Mouse (Mus musculus) CH12.LX (cell line): ENCODE measurements around the gene Mcf2l. TPM values are rescaled to one million over a fixed set of nuclear protein-coding genes. Genes with fewer than 3 reads are reported as not detected.

Source experiments
- DNase-seq: peaks from one replicate; pipeline ENCODE4 v3.0.0-alpha.2; 2013; ENCODE audit errors: extremely low read depth
- H3K27ac ChIP-seq: 2 replicates; pipeline ENCODE4 v1.5.1; 2012; ENCODE audit warnings: low read depth, mild to moderate bottlenecking, control low read depth, moderate library complexity; ENCODE audit not compliant: insufficient read depth
- H3K27me3 ChIP-seq: replicated peaks from 2 replicates; pipeline ENCODE3; 2012; ENCODE audit warnings: inconsistent platforms
- H3K36me3 ChIP-seq, 2 experiments: replicated peaks in 1 of 2; 2 replicates each; pipeline versions ENCODE3 to v1.6.1; 2012; ENCODE audit warnings: inconsistent platforms in 1 of 2, low read length in 1 of 2, mild to moderate bottlenecking in 1 of 2, mixed read lengths in 1 of 2, moderate library complexity in 1 of 2; ENCODE audit not compliant: control insufficient read depth in 1 of 2, insufficient read depth in 1 of 2
- H3K4me1 ChIP-seq, 2 experiments: 2 replicates each; pipeline ENCODE4 v1.6.1; 2012; ENCODE audit warnings: inconsistent platforms in 1 of 2, moderate library complexity in 1 of 2; ENCODE audit not compliant: insufficient read depth in 2 of 2, control insufficient read depth in 1 of 2
- H3K4me2 ChIP-seq: 2 replicates; pipeline ENCODE4 v1.6.1; 2012; ENCODE audit warnings: low read depth, mild to moderate bottlenecking, control low read depth; ENCODE audit not compliant: poor library complexity, insufficient read depth, severe bottlenecking
- H3K4me3 ChIP-seq, 3 experiments: fragments of 150-350 bp in 1 of 3; sonication (generic) in 1 of 3; replicated peaks in 1 of 3; 2 replicates each; pipeline versions ENCODE3 to v1.5.1; 2011 to 2012; ENCODE audit warnings: low read depth in 2 of 3, low read length in 2 of 3, mild to moderate bottlenecking in 2 of 3, moderate library complexity in 2 of 3, control low read depth in 1 of 3, improper control_type of control experiment in 1 of 3, inconsistent platforms in 1 of 3, mixed read lengths in 1 of 3; ENCODE audit not compliant: poor library complexity in 1 of 3
- H3K79me2 ChIP-seq: replicated peaks from 2 replicates; pipeline ENCODE4 v1.6.1; 2012; ENCODE audit warnings: mild to moderate bottlenecking, moderate library complexity; ENCODE audit not compliant: control insufficient read depth, poor library complexity, insufficient read depth, severe bottlenecking; ENCODE audit errors: extremely low read depth
- H3K9ac ChIP-seq: 2 replicates; pipeline ENCODE4 v1.6.1; 2012; ENCODE audit warnings: low read depth, mild to moderate bottlenecking, control low read depth, moderate library complexity; ENCODE audit not compliant: insufficient read depth
- H3K9me3 ChIP-seq: replicated peaks from 2 replicates; pipeline ENCODE3; 2012; ENCODE audit warnings: low read length, inconsistent platforms, mixed read lengths
- BHLHE40 ChIP-seq: IDR thresholded peaks from 2 replicates; pipeline ENCODE4 v1.6.1; 2011; ENCODE audit warnings: mild to moderate bottlenecking, low read depth, low read length, improper control_type of control experiment
- CHD1 ChIP-seq: IDR thresholded peaks from 2 replicates; pipeline ENCODE4 v1.6.1; 2012; ENCODE audit warnings: low read depth, low read length, improper control_type of control experiment, inconsistent platforms
- CHD2 ChIP-seq: IDR thresholded peaks from 2 replicates; pipeline ENCODE4 v1.6.1; 2011; ENCODE audit warnings: low read length, improper control_type of control experiment
- CTCF ChIP-seq, 2 experiments: IDR thresholded peaks in 1 of 2; conservative IDR thresholded peaks in 1 of 2; 2 replicates each; pipeline ENCODE4 v1.5.1; 2011 to 2012; ENCODE audit warnings: low read depth in 2 of 2, low read length in 2 of 2, improper control_type of control experiment in 1 of 2, inconsistent platforms in 1 of 2, mild to moderate bottlenecking in 1 of 2, moderate library complexity in 1 of 2
- E2F4 ChIP-seq: IDR thresholded peaks from 2 replicates; pipeline ENCODE4 v1.6.1; 2011; ENCODE audit warnings: low read depth, low read length, improper control_type of control experiment; ENCODE audit not compliant: insufficient replicate concordance
- GABPA ChIP-seq: IDR thresholded peaks from 2 replicates; pipeline ENCODE4 v1.6.1; 2012; ENCODE audit warnings: low read depth, low read length, improper control_type of control experiment, inconsistent platforms; ENCODE audit not compliant: insufficient replicate concordance
- HCFC1 ChIP-seq: IDR thresholded peaks from 2 replicates; pipeline ENCODE4 v1.6.1; 2012; ENCODE audit warnings: low read depth, mild to moderate bottlenecking, inconsistent platforms, low read length, improper control_type of control experiment
- IRF4 ChIP-seq: IDR thresholded peaks from 2 replicates; pipeline ENCODE4 v1.6.1; 2014; ENCODE audit warnings: low read depth, mild to moderate bottlenecking, inconsistent platforms, low read length, improper control_type of control experiment
- JUND ChIP-seq: conservative IDR thresholded peaks from 2 replicates; pipeline ENCODE4 v1.6.1; 2011; ENCODE audit warnings: low read depth, low read length, improper control_type of control experiment
- KAT2A ChIP-seq: IDR thresholded peaks from 2 replicates; pipeline ENCODE4 v1.6.1; 2012; ENCODE audit warnings: low read length, improper control_type of control experiment, inconsistent platforms; ENCODE audit not compliant: insufficient replicate concordance
- MAX ChIP-seq: IDR thresholded peaks from 2 replicates; pipeline ENCODE4 v1.6.1; 2011; ENCODE audit warnings: low read length, improper control_type of control experiment
- MAZ ChIP-seq: IDR thresholded peaks from 2 replicates; pipeline ENCODE4 v1.6.1; 2012; ENCODE audit warnings: low read depth, mild to moderate bottlenecking, inconsistent platforms, low read length, improper control_type of control experiment, moderate library complexity
- MXI1 ChIP-seq: IDR thresholded peaks from 2 replicates; pipeline ENCODE4 v1.6.1; 2011; ENCODE audit warnings: mild to moderate bottlenecking, low read depth, low read length, improper control_type of control experiment
- POLR2AphosphoS2 ChIP-seq: IDR thresholded peaks from 2 replicates; pipeline ENCODE4 v1.6.1; 2011; ENCODE audit warnings: low read depth, low read length, improper control_type of control experiment
- RCOR1 ChIP-seq: conservative IDR thresholded peaks from 2 replicates; pipeline ENCODE4 v1.6.1; 2012; ENCODE audit warnings: low read depth, mild to moderate bottlenecking, inconsistent platforms, low read length, improper control_type of control experiment
- SMC3 ChIP-seq: IDR thresholded peaks from 2 replicates; pipeline ENCODE4 v1.6.1; 2011; ENCODE audit warnings: low read depth, low read length, improper control_type of control experiment
- TCF12 ChIP-seq: IDR thresholded peaks from 2 replicates; pipeline ENCODE4 v1.6.1; 2014; ENCODE audit warnings: low read depth, mild to moderate bottlenecking, inconsistent platforms, low read length, improper control_type of control experiment
- UBTF ChIP-seq: IDR thresholded peaks from 2 replicates; pipeline ENCODE4 v1.6.1; 2012; ENCODE audit warnings: low read depth, mild to moderate bottlenecking, inconsistent platforms, low read length, improper control_type of control experiment, moderate library complexity
- USF1 ChIP-seq: IDR thresholded peaks from 2 replicates; pipeline ENCODE4 v1.6.1; 2014; ENCODE audit warnings: low read depth, mild to moderate bottlenecking, inconsistent platforms, low read length, improper control_type of control experiment
- ZKSCAN1 ChIP-seq: IDR thresholded peaks from 2 replicates; pipeline ENCODE4 v1.6.1; 2012; ENCODE audit warnings: low read depth, inconsistent platforms, low read length, improper control_type of control experiment, borderline replicate concordance
- ZMIZ1 ChIP-seq: IDR thresholded peaks from 2 replicates; pipeline ENCODE4 v1.6.1; 2012; ENCODE audit warnings: low read depth, mild to moderate bottlenecking, inconsistent platforms, low read length, improper control_type of control experiment
- dilution Hi-C: fragments of 300-500 bp; cut with MboI; formaldehyde crosslinking; loops from 2 replicates; pipeline ENCODE4 v1.14.3; 2020; ENCODE audit warnings: low sequenced_read_pairs; ENCODE audit not compliant: extremely low pct_unique_long_range_greater_than_20kb, extremely low pct_ligation_motif_present
- in situ Hi-C: fragments of 300-500 bp; cut with MboI; formaldehyde crosslinking; loops from 3 replicates; pipeline ENCODE4 v1.14.3; 2019; ENCODE audit warnings: low sequenced_read_pairs, low pct_ligation_motif_present, low pct_unique_long_range_greater_than_20kb, mixed read lengths
- polyA plus RNA-seq: library from polyadenylated mRNA; unstranded; fragments of >175 nt; gene quantifications from 2 replicates; pipeline ENCODE4 v1.2.1, GENCODE M21; 2012; ENCODE audit warnings: low read depth; ENCODE audit not compliant: insufficient read length
- total RNA-seq, 2 experiments: library from RNA; depleted of rRNA; stranded (reverse); fragments of 300-350 nt in 1 of 2; fragments of >200 nt in 1 of 2; gene quantifications; 2 replicates each; pipeline ENCODE4 v1.2.3; 2012 to 2014

Gene Mcf2l
- total and polyA plus RNA-seq, 3 experiments = not detected

GRCm38 (mm10) chr8:12928931-12929330 is 55.3 kb downstream of the Mcf2l start:
- no peak overlapping the region for H3K9ac ChIP-seq
- H3K27ac ChIP-seq = no peak overlapping the region
- H3K27me3 ChIP-seq = peaks cover 94% of the 10 kb centered on the region
- no peaks in the 10 kb centered on the region for H3K79me2 ChIP-seq
- H3K4me2 ChIP-seq = no peak overlapping the region
- TF ChIP-seq ZKSCAN1 (no peak), KAT2A (no peak), MXI1 (no peak), MAZ (no peak), CTCF (conservative IDR thresholded peaks at IDR 0.05 in 1 of 2, IDR thresholded peaks at IDR 0.05 in 1 of 2; ENCODE audit: low read depth in 2 of 2, low read length in 2 of 2) (no peak), POLR2AphosphoS2 (no peak), HCFC1 (no peak), E2F4 (no peak), JUND (no peak), UBTF (no peak), GABPA (no peak), CHD2 (no peak), CHD1 (no peak), TCF12 (no peak), BHLHE40 (no peak), RCOR1 (no peak), MAX (no peak), ZMIZ1 (no peak), SMC3 (no peak)
- no peaks in the 10 kb centered on the region for H3K36me3 ChIP-seq
- H3K9me3 ChIP-seq = no peaks in the 10 kb centered on the region
- in situ Hi-C loops (no loop called here), dilution Hi-C loops (no loop called here)
- no peak overlapping the region for H3K4me3 ChIP-seq
- H3K4me1 ChIP-seq = no peaks in the 10 kb centered on the region
- no peak for DNase-seq

- Histone ChIP-seq H3K4me2 (no peak overlapping the region), H3K4me1 (no peaks in the 10 kb centered on the region), H3K9me3 (no peaks in the 10 kb centered on the region), H3K79me2 (no peaks in the 10 kb centered on the region), H3K9ac (no peak overlapping the region), H3K36me3 (no peaks in the 10 kb centered on the region), H3K27ac (no peak overlapping the region), H3K4me3 (no peak overlapping the region)
- in situ Hi-C loops (no loop called here), dilution Hi-C loops (no loop called here)
- DNase-seq = no peak
- TF ChIP-seq USF1 (no peak), POLR2AphosphoS2 (no peak), IRF4 (no peak), E2F4 (no peak)
- TF ChIP-seq, all 38 proteins: peak for 0
- H3K27me3 ChIP-seq = peaks cover 94% of the 10 kb centered on the region
Observed at GRCm38 (mm10) chr8:12930290-12930689, 56.7 kb downstream of the Mcf2l start.
